Mouse (Mus musculus) urinary bladder, postnatal 14 days (tissue): ENCODE measurements around the gene Lsg1.

Experiments
- DNase-seq: peaks from one replicate; pipeline ENCODE4 v3.0.0; 2021; ENCODE audit warnings: low spot score

Lsg1 gene

DNA sequence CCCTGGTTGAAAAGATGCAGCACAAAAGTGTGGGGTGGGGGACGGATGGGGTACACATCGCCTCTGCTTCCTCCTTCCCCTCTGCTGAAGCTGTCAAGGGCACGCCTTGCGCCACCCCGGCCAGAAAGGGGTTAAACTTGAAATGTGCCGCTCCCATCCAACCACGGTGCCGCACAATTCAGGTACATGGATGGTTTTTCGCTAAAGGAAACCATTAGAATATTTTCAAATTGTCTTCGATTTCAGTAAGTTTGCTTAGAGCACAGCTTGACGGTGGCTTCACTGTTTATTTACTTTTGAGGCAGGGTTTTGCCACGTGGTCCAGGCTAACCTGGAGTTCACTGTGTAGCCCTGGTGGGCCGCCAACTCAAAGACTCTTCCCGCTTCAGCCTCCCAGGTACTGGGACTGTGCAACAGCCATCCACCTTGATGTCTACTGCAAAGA is 36.6 kb downstream of the Lsg1 start, which contains the start of gene Tmem44:
Gene Tmem44 (minus strand): TSS at position 95 of the 445 bp plus-strand sequence.
- DNase-seq, result no peak

DNA sequence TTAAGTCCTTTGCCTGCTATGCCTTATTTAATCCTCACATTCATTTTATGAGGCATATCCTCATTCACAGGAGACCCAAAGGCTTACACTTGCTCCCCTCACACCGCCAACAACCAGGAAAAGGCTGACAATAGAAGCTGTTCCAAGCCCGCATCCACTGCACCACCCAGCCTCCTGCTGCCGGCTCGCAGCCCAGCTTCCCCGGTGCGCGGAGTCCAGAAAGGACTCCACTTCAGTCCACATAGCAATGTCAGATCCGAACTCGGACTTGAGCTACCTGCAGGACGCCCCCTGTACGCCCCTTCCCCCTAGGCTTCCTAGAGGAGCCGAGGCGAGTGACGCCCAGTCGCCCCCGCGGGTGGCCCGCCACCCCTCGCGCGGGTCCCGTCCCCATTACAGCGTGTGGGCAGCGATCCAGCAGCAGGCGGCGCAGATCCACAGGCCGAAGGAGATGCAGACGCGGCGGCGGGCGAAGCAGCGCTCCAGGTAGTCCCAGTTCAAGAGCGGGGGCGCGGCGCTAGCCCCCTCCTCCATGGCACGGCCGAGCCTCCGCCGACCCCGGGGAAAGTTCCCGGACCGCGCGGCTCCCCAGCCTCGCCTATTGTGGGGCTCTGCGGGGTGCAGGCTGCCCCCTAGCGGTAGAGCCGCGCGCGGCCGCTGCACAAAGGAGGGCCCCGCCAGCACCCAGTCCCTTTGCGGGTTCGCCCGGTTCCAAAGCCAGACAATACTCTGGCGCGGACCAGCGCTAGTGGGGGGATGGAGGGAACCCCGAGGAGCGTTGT is 37.2 kb downstream of the Lsg1 start:
- peak; percentile 75 for DNase-seq

DNA sequence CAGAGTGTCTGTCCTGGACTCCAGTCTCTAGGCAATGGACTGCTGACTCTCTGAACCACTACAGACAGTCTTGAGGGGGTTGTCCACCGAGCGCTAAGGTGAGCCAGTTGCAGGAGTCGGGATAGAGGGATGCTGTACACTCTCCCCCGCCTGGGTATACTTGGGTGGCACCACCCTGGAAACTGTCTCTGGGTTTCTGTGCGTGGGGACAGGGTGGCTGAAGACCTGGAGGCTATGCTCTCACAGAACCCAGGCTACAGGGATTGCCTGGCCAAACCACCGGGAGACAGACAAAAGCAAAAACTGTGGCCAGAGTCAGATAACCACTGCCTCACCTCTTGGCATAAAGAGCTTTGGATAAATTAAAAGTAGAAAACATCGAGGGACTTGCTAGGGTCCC is 37.9 kb downstream of the Lsg1 start:
- no peak for DNase-seq

DNA sequence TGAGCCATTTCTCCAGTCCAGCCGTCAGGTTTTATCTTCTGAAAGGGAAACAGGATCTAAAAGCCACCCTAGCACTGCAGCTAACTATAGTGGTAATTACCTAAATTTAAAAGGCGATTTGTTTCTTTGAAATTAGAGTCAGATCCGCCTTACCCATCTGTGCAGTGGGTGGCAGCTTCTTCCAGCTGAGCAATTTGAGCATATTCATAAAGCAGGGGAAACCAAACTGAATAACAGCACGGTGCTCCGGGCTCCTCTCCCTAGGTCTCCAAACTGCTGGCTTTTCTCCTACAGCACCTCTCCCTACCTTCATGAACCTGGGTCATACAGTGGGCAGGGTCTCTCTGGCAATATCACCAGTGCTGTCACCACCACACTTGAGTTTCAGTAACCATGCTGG is 39.1 kb downstream of the Lsg1 start:
- no peak for DNase-seq

DNA sequence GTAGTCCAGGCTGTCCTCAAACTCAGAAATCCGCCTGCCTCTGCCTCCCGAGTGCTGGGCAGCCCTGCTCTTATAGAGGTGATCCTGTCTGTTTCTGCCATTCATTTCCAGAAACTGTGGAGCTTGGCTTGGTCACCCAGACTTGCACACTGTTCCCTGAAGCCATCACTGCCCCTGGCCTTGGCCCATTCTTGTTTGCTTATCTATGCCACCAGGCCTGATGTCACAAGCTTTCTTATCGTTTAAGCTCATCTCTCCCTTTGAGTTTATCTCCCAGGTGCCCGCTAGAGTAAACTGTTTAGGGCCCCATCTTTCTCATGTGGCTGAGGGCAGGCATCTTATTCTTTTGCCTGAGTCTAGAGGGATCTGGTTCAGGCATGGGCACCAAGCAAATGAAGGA is 42.7 kb downstream of the Lsg1 start:
- DNase-seq, result no peak

DNA sequence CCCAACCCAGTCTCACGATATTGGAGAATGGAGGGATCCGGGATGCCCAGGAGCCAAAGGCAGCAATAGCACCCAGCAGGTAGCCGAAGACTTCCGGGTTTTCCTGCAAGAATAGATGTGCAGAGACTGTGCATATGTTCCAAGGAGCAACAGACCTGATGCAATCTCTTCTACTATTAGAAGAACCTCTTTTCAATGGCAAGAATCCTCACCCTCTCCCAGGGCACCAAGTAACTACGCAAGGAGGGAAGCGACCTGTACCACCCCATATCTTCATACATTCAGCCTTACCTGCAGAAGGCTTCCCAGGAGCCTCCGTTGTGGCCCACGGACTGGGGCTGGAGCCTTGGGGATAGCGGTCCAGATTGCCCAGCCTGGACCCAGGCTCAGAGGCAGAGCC is 44.0 kb downstream of the Lsg1 start:
- DNase-seq, result no peak

DNA sequence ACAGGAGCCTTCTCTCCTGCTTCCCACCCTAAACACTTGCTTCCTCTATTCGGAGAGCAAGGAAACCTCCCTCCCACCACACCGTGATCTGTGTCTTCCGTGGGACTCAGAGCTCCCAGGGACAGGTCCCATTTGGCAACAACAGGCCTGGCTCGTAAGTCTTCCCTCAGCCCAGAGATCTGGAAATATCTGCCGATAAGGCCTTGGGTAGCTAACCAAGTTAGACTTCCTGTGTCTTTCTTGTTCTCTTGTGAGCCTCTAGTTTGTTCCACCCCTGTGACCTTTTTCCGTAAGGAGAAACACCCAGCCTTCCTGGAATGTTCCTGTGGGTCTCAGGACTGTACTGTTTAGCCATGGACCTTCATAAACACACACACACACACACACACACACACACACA is 44.6 kb downstream of the Lsg1 start:
- DNase-seq, result no peak

DNA sequence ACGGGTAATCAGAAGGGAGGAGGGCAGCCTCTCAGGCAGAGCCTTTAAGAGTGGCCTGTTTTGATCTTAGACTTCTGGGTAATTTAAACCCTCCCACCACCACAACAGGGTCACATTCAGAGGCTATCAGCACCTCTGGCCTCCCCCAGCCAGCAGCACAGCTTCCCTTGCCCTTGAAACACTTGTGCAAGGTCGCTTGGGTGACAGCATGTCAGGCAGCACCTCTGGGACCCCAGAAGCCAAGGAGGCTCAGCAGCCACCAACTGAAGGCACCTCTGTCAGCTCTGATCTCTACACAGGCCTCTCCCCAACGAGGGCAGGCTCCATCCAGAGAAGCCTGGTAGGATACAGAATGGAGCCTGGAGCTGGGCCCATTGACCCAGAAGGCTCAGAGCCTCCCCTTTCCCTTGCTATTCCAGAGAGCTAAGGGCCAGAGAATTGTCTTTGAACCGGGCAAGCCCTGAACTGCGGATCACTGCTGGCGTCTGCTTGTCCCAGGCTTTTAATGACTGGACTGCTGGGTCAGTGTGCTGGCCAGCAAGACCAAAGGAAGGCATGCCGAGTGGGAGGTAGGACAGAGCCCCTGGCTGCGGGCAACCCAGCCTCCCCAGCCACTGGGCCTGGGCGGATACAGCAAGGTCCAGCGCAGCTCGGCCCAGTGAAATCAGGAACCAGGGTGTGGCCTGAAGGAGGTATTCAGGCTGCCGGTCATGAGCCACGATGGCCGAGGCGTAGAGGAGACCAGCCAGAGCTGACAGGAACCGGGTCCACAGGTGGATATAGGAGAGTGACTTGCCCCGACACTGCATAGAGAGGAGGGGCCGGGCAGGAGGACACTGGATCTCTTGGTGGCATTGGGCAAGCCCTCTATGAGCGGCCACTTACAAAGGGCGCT is 47.0 kb downstream of the Lsg1 start:
- DNase-seq, result no peak

DNA sequence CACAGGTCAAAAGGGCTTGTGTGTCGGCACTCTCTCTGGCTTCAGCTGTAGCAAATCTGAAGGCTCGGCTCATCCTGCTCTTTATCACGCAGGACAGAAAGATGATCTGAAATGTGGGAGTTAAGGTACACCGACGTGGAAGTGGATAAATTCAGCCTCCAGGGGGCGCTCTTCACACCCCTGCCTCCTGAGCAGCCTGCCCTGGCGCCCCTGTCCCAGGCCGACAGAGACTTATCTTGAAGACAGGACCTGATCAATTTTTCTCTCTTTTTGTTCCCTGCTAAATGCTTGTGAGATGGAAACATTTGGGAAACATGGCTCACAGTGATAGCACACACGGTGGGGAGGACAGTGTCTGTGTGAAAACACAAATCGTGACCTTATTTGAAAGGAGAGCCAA is 48.0 kb downstream of the Lsg1 start:
- DNase-seq, result peak; percentile 43

DNA sequence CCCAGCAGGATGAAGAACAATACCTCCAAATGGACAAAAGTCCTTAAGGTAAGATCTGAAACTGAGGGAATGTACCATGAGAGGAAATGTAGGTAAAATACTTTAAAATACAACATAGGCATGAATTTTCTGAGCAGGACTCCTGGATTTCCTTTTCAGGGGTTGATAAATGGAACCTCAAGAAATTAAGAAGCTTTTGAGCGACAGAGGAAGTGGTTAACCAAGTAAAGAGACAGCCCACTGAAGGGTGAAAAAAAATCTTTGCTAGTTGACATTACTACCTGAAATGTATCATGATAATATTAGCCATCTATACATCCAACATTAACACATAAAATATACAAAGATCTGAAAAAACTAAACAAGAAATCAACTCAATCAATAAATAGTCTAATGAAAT is 52.3 kb downstream of the Lsg1 start:
- no peak for DNase-seq

DNA sequence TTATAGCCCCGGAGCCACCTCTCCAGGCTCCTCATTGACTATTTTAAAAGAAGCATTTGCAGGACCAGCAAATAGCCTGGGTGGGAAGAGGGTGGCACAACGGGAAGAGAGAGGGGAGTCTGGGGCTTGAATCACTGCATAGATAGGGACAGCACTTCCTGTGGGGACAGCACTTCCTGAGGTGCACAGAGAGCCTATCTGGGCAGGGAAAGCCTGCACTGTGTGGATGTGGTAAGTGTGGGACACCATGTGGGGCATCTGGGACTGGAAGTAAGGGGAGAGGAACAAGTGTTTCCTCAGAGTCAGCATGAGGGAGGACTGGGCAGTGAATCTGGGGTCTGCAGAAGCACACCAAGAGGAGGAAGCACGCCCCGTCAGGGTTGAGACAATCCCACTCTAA is 53.8 kb downstream of the Lsg1 start:
- no peak for DNase-seq

DNA sequence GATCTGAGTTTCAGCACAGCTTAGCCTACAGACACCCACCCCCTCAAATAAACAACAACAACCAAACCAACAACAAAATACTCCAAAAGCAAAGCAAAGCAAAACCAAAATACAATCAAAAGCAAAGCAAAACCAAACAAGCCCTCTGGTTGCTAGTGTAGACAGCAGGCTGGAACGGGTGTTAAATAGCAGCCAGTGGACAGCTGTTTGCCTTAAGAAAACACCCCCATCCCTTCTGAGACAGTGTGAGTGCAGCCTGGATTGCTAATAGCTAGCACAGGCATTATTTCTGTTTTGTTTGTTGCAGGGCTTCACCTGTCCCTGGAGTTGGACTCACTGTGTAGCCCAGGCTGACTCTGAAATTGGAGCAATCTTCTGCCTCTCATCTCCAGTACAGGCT is 54.5 kb downstream of the Lsg1 start:
- no peak for DNase-seq

DNA sequence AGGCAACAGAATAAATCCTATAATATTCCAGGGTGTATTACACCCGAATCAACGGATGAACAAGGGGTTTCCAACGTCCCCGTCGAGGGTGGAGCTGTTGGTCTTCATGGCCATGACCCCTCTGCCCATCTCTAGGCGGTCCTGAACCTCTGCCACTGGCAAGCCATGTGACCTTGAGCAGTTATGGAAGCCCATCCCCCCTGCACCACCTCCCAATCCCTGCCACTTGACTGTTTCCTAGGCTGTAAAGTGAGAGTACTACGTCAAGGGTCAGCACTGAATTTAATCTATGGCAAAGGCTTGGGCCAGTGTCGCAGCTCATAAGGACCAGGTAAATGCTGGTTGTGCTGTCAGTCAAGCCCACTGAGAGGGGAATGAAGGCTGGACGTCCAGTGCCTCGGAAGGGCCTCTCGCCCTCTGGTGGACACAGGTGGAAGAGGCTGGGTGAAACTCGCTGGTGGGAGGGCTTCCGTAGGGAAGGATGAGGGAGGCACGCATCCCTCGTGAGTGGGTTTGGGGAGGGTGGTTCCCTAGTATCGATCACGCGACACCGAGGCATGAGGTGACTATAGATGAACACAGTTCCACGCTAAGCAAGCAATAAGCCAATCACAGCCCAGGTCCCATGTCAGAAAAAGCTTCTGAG is 55.5 kb downstream of the Lsg1 start:
- peak; percentile 54 for DNase-seq

DNA sequence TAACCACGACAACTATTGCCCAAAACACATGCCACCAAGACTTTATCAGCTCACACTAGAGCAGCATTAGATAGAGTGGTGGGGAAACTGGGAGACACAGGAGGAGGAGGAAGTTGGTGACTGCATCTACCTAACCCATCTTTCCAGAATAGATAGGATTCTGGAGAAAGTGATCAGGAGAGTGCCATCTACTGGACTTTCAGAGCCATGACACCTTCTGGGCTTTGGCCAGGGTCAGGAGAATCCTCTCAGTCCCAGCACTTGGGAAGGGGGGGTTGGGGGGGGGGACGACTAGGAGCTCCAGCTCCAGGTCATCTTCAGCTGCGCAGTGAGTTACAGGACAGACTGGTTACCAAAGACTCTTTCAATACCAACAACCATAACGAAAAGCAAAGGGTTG is 56.6 kb downstream of the Lsg1 start:
- DNase-seq, result no peak

DNA sequence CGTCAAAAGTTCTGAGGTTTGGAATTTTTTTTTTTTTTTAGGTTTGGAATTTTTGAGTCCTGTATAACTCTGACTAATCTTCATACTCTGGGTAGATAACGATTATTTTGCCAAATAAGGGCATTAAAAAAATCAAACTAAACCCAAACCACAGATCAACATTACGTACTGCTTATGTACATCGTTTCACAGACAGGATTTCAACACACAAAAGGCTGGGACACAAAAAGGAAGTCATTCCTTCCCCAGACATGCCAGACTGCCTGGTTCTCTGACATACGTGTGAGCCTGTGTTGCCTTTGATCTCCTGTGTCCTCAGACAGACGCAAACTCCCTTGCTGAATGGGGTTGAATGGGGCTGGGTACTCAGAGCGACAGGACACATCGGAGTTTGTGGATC is 59.0 kb downstream of the Lsg1 start:
- DNase-seq, result no peak

DNA sequence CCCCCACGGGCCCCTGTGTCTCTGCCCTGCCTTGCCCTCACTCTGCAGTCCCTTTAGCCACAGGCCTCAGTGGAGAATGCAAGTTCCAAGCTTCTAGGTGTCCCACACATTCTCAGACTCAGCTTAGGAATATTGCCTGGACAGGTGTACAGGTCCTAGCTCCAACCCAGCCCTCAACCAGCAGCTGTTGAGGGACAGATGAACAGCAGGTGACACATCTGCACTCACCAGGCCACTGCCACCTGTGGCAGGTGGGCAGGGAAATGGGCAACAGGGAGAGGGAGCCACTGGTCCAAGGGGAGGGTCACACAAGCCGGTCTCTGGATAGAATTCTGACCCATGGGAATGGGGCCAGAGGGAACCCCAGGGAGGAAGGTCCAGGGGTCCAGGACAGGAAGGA is 59.5 kb downstream of the Lsg1 start:
- DNase-seq, result no peak

DNA sequence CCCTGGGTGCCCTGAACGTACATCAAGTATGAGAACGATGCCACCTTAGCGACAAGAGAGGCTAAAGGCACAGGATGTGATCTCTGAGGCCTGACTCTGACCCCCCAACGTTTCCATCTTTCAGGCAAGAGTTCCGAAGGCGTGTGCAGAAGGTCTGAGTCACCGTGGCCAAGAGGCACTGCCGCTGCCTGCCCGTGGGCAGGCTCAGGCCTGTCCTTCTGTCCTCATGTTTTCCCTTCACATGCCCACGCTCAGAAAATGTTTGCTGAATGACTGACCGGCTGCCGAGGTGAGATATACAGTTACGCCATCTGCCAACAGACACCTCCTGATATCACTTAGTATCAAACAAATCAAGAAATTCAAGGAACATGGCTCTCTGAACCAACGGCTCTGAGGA is 61.6 kb downstream of the Lsg1 start:
- DNase-seq, result peak; percentile 77

DNA sequence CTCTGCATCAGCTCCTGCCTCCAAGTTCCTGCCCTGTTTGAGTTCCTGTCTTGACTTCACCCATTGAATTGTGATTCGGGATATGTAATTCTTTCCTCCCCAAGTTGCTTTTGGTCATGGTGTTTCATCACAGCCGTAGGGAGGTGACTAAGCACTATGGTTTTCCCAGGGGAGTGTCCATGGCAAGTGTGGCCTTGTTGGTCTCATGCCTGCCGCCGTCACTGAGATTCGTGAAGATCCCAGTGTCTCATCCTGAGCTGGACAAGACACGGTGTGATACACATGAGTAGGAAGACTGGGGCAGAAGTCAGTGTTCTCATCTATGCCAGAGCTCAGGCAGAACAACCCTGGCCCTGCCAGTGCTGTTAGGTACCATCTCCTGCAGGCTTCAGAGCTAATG is 62.9 kb downstream of the Lsg1 start:
- no peak for DNase-seq

DNA sequence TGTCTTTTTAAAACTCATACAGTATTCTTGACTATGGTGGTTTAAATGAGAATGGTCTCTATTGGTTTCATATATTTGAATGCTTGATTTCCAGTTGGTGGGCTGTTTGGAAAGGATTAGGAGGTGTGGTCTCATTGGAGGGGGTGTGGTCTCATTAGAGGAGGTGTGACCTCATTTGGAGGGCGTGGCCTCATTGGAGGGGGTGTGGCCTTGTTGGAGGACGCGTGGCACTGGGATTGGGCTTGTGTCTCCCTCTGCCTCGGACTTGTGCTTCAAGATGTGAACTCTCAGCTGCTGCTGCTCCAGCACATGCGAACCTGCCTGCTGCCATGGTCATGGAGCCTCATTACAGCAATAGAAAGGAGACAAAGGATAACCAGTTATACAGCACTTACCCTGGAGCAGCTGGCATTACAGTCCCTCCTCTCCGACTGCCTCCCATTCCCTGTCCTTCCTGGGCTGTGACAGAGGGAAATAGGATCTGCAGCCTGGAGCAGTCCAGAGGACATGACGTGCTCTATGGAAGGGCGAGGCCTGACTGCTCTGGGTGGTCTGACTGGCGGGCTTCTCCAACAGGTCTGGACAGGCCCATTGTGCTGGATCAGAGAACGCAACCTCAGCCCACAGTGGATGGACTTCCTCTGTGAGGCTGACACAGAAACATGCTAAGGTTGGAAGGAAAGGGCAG is 65.0 kb downstream of the Lsg1 start:
- DNase-seq, result no peak

DNA sequence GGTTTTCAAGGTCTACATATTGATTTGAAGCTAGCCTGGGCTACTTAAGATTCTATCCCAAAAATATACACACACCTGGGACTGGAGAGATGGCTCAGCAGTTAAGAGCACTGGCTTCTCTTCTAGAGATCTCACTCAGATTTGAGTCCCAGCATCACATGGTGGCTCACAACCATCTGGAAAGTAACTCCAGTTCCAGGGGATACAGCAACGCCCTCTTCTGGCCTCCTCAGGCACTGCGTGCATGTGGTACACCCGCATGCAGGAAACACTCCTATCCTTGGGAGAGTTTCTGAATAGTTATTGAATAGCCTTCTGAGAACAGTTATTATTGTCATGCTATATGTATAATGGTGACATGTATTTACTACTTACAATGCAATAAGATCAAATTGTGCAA is 66.2 kb downstream of the Lsg1 start:
- DNase-seq, result no peak

DNA sequence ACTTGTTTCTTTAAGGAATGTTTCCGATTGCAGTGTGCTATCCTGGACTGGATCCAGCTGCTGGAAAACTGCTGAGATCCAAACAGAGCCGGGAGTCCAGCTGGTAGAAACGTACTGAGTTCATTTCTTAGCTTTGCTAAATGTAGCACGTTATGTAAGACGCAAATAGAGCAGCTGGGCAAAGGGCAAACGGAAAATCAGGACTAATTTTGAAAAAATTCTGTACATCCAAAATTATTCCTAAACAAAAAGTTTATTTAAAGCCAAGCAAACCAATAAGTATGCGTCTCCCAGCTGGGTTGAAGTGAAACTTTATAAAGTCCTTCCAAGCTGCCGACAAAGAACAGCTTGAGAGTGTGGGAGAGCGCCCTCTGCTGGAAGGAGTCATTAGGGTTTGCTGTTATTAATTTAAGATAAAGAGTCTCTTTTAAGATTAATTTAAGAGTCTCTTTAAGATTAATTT is 67.0 kb downstream of the Lsg1 start:
- DNase-seq, result peak; percentile 87

DNA sequence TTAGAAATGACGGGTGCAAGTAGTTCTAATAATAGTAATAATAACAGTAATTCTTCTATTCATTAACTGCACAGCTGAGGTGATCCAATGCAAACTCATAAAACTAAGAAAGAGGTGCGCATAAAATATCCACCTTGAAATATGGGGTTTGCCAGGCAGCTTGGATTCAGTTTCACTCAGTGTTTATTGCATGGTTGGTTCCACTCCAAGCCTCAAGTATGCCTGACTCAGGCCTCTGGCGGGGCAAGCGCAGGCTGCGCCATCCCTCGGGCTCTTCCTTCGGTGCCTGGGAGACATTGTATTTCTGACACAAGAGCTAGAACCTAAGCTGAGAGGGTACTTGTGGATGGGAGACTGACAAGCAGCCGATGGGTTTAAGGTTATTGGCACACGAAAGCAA is 68.8 kb downstream of the Lsg1 start:
- DNase-seq, result no peak
